Mouse (Mus musculus) cerebellum, postnatal 36 days (tissue): ENCODE data around the gene Tor1aip1.

Experiments used
- DNase-seq, 2 experiments: peaks; one replicate each; pipeline ENCODE4 v3.0.0; 2021 to 2022; ENCODE audit warnings: mixed read lengths in 2 of 2

Gene Tor1aip1

DNA sequence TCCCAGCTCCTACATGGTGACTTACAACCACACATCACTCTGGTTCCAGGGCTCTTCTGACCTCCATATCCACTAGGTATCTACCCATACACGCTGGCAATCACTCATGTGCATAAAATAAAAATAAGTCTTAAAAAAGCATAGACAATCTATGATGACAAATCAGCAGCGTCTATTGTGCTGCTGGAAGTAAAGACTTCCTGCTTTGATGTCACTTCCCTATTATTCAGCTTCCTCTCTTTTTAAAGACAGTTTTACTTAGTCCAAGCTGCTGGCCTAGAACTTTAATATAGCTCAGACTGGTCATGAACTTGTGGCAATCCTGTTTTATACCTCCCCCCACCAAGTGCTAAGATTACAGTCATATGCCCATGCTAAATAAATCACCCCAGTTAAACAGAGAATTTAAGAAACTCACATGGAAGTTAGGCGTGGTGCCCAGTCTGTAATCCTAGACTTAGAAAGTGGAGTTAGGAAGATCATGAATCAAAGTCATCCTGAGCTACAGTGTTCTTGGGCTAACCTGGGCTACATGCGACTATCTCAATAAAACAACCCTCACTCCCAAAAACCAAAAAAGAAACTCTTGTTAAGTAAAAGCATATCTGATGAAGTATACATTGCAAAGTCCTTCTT, 7.8 kb downstream of the Tor1aip1 start:
- DNase-seq: no peak

DNA sequence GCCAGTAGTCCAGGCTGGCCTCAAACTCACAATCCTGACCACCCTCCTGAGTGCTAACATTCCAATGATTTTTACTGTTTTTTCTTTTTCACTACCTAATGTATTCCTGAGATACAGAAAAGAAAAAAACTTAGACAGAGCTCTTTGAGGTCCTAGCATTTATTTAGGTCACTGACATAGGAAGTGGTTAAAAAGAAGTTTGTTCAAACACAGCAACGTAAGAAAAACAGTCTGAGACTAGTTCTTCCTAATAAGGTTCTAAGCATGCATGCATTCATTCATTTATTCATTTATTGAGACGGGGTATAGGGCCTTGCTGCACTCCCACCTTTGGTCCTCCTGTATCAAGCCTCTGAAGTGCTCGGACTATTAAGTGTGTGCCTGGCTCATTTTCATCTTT, 8.4 kb downstream of the Tor1aip1 start:
- no peak for DNase-seq

DNA sequence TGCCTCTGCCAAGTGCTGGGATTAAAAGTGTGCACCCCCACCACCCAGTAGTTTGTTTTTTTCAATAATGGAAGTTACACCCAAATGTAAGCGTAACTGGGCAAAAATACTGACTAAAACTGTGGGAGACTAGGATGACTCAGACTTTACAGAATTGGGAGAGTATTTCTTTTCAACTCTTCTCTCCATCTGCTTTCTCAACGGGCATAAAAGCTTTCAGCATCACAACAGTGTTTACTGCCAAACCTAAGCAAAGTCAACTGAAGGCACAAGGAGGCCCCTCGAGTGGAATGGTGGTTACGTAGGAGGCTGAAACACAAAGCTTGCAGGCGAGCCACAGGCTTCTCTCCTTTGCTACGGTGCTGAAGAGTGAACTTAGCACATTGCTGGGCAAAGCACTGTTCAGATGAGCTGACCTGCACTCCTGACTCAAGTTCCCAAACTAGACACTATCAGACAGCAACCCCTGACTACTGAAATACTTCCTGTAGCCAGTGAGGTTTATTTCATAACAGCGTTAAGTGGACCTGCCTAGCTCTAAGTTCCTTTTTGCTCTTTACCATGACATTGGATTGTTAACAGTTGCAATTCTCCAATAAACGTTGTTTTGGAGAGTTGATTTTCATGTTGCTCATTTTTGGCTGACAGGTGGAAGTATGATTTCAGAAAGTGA, 11.3 kb downstream of the Tor1aip1 start:
- DNase-seq: no peak

DNA sequence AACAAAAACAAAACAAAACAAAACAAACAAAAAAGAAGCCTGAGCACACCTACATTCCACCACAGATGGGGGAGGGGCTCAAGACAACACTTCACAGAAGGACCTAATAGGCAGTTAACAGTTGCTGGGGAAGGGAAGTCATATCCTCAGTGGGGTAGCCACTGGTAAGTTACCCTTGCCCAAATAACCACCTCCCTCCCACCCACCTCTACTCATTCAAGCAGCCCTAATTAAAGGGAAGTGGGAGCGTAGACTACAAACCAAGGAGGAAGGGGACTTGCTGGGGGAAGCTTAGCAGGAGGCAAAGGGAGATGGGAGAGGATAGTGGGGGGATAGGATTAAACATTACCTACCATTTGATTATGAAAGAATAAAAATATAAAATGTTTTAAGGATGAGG, 15.9 kb downstream of the Tor1aip1 start:
- no peak for DNase-seq

DNA sequence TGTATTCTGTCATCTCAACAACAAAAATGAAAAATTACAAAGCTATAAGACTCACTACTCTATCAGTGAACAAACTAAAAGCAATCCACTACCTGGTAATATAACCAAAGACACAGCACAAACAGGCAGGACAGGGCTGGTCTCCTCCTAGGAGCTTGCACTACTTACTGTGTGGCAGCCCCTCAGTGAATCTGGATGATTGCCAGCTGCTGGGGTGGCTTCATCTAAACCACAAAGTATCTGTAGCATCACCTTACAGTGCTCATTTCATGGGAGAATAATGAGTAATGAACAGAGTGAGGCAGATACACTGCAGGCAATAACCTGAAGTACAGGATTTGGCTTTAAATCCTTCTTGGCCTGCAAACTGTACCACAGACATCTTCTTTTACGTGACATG, 16.5 kb downstream of the Tor1aip1 start:
- no peak for DNase-seq

DNA sequence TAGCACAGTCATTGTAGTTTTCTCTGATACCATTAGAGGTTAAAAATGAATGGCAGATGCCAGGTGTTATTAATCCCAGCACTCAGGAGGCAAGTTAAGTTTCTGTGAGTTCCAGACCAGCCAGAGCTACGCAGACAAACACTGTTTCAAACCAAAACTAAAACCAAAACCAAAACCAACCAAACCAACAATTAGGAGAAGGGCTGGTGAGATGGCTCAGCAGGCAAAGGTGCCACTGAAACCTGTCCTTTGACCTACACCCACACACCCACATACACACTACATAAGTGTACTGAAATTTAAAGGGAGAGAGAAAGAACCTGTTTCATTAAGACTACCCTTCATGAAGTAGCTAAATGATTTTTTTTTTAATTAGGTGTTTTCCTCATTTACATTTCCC, 27.3 kb downstream of the Tor1aip1 start:
- no peak for DNase-seq

DNA sequence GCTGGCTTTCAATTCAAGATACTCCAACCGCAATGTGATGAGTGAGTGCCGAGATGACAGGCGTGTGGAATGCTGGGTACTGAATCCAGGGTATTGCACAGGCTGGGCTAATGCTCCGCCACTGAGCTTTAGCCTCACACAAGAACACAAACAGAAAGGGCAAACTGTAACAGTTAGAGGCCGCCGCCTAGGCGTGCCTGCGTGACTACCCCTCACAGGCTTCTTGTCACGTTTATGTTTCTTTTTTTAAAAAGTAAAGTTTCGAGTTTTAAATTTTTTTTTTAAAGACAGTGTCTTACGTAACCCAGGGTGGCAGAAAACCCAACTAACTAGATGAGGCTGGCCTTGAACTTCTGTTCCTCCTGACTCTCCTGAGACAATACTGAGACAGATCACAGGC, 30.4 kb downstream of the Tor1aip1 start:
- DNase-seq: no peak

DNA sequence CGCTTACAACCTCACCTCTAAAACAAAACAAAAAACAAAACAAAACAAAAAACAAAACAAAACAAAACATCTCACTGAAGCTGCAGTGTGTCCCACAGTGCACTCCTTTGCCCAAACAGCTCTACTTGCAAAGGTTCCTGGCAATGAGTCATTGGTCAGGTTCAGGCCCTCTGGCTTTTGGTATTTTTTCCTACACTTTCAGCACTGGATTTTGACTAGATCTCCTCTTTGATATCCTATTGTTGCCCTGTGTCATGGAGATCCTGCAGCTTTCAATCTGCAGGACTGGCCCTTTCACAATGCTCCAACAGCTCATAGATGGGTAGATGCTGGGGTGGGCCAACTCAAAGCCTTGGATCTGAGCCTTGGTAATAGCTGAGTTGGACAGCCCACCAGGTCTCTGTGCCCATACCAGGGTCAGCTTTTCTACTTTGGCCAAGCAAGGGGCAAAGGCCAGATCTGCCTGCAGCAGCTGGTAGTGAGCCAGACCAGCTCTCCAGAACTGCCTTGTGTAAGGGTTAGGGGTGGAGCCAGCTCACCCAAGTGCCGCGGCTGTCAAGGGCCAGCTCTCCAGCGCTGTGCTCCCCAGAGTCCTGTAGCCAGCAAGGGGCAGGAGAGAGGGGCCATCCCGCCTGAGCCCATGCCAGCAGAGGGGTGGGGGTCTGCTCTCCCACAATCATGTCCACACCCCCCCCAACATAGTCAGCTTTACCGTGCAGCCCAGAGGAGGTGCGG, 32.9 kb downstream of the Tor1aip1 start:
- DNase-seq: no peak

DNA sequence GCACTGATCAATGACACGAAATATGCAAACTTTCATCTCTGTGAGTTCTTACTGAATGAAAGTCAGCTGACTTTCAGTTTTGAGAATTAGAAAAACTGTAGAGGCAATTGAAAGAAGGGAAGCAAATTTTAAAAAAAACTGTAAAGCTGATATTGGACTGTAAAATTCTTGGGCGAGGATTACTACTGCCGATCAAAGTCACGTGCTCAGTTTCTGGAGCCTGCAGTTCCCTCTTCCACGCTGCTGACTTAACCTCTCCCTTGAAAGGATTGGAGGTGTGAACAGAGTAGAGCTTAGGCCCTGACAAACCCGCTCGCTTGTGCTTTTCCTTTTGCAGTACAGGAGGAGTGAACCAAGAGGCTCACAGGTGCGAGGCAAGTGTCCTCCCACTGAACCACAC, 33.9 kb downstream of the Tor1aip1 start:
- no peak for DNase-seq

DNA sequence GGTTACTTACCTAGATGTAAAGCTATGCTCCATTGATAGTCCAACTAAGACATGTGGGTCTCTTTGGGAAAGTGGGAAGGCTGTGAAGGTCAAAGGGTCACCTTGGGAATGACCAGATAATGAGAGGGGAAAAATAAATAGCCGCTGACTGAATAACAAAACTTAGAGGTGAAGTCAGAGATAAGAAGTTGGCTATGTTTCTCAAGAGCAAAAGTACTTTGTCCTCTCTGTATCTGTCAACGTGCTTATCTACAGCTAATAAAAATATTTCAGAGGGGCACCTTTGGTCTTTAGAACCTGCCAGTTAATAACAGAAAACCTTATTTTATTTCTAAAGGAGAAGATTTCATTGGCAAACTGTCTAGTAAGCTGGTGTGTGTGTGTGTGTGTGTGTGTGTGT, 40.7 kb downstream of the Tor1aip1 start:
- DNase-seq: no peak

DNA sequence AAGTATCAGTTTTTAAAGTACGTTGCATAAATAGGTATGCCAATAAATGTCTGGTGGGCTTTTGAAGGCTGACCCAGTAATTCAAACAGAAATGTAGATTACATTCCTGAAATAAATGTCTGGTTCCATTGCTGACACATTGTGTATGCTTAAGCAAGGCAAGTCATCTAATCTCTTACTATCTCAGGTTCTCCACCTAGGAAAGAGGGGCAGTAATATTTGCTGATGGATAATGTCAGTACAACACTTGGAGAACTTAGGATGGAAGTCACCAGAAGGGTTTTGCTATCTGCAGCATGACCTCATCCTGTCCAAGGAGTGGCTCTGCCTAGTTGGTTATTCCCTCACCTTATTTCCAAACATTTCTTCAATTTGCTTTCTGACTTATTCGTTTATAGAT, 41.8 kb downstream of the Tor1aip1 start:
- DNase-seq: no peak

DNA sequence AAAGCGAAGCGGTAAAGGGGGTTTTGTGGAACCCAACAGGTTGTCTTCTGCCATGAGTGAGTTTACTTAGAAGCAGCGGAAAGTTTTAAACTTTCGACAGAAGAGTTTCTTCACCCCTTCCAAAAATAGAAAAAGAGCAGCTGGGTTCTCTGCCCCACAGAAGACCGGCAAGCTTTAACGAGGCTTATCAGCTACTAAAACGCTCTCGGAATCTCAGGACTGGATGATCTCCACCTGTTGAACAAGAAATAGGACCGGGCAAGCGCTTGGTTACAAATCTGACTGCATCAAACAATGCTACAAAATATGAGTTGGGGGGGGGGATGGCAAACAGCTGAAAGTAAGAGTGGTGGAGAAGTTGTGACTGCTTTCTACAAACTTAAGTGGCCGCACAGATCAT, 45.9 kb downstream of the Tor1aip1 start:
- DNase-seq: no peak

DNA sequence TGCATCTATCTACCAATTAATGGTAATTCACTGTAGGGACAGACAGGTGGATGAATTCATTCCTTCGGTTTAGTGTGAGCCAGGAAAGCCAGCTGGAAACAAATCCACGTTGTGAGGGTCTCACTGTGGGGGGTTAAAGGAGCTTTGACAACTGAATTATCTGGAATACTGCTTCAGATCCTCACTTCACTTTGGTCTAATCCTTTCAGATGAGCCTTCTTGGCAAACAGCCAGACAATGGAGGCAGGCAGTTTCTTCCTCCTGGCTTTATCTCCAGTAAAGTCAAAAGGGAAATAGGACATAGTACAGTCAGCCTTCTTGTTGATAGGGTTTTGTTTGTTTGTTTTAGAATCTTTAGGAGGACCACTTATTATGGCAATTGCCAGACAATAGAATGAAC, 46.9 kb downstream of the Tor1aip1 start:
- DNase-seq: no peak

DNA sequence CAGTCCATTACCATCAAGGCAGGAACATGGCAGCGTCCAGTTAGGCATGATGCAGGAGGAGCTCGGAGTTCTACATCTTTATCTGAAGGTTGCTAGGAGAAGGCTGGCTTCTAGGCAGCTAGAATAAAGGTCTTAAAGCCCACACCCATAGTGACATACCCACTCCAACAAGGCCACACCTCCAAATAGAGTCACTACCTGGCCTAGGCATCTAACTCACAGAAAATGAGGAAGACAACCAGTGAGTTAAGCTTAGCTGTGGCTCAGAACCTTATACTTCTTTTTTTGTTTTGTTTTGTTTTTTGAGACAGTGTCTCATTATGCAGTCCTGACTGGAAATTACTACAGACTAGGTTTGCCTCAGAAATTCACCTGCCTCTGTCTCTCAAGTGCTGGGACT, 48.7 kb downstream of the Tor1aip1 start:
- DNase-seq: no peak

DNA sequence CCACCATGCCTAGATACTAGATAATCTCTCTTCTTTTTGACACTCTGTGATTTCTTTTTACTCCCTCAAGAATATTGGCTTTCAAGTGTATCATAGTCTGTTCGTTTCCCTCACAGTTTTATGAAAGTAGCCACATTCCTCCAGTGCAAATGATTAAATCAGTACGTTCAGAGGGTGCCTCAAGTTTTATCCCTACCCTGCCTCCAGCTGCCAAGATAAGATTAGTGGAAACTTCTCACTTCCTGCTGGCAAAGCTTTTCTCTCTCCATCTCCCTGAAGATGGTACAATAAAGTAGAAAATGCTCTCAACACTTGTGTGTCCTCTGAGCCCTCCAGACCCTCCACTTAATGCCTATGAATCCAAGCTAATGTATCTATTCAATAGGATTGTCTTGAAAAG, 61.3 kb downstream of the Tor1aip1 start:
- no peak for DNase-seq

DNA sequence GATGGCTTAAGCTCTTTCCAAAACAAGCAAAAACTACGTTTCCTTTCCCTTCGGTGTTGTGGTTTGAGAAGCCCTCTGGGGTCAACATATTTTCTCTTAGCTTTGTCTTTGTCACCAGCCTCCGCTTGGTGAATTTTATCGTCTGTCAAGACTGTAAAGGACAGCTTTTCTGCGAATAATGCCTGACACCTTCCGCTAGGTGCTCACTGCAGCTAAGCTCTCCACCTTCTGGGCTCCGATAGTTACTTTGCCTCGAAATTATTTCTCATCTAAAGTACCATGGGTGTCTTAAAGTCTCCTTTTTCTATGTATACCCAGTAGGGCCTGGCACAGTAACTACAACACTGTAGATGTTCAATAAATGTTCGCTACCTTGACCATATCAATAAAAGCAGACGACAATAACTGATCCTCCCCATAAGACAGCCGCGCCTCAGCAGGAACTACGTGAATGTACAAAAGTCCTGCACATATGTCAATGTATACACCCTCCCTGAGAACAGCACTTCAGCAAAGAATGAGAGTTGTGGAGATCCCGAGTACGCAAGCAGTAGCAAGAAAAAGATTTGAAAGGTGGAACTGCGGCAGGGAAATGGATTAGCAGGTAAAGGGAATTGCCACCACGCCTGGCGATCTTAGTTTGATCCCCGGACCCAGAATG, 62.4 kb downstream of the Tor1aip1 start:
- peak; percentile 9 to 48 for DNase-seq

DNA sequence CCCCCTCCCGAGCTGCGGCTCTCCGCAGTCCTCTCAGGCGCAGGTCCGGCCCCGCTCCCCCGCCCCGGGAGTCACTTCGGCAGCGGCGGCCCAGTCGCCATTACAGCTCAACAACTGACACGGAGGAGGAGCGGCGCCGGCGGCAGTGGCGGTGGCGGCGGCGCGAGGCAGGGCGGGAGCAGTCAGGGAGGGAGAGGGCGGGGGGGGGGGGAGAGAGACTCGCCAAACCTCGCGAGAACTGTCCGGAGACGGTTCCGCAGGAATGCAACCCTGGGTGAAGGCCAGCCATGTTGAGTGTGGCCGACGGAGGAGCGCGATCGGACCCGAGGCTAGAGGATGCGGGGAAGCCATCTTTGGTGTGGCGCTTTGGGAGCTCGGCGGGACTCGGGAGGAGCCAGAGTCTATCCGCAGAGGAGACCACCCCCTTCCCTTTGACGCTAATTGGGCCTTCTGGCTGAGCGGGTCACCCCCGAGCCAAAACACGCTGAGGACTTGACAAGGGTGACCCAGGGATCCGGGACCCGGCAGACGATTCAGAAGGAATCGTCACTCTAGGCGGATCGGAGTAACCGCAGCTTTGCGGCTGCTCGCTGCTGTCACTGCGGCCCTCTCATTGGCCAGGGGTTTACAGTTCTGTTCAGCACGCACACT, 63.1 kb downstream of the Tor1aip1 start, which contains the start of gene Cep350:
TSS of gene Cep350 (minus strand) at position 188 of the 651 bp plus-strand sequence.
- DNase-seq: peak; percentile 96

DNA sequence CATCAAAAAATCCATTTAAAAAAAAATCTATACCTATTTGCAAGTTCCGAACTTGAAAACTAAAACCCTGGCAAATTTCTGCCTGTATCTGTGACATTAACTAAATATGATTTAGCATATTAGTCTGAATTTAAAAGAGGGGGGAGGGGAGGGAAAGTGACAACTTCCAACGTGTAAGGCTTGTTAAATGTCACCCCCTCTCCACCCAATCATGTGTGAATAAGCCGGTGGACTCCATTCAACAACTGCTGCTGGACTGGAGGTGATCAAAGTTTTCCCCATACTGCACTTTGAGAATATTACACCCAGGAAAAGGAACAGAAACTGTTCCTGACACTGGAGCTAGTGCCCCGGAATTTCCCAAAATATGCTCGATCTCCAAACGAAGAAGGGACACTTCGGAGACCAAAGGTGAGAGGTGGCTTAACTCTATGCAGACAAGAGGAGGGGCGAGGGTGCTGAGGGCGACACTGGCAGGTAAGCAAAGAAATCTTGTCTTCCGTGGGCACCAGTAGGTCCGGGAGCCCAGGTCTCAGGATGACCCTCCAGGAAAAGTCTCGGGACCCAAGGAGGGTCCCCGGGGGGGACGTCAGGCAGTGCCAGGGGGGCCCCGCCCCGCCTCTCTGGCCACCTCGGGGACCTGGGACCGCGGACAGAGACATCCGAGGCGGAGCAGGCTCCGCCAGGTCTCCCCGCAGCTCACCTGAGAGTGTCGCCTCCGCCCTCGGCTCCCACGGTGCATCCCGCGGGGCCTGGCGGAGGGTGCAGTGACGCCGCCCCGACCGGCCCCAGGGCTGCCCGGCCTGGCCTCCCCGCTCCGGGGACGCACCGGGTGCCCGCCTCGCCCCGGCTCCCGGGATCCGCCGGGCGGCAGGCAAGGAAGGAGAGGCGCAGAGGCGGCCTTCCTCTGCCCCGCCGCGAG, 63.9 kb downstream of the Tor1aip1 start:
- DNase-seq: no peak
